Mouse (Mus musculus) E14TG2a.4 (cell line): Measurements from ENCODE around the gene Rnase12.

ENCODE experiments used
- CTCF ChIP-seq: conservative IDR thresholded peaks from 2 replicates; pipeline ENCODE4 v1.5.1; 2014; ENCODE audit warnings: low read length
- NANOG ChIP-seq: IDR thresholded peaks from 2 replicates; pipeline ENCODE4 v1.6.1; 2014; ENCODE audit warnings: borderline replicate concordance, low read length, mixed read lengths
- POU5F1 ChIP-seq: IDR thresholded peaks from 2 replicates; pipeline ENCODE4 v1.6.1; 2014; ENCODE audit warnings: low read length, borderline replicate concordance

- TF ChIP-seq CTCF (no peak), NANOG (no peak), POU5F1 (no peak)
These were observed 38.5 kb upstream of the Rnase12 start for GRCm38 (mm10) chr14:51095736-51096524.
